Mouse (Mus musculus) liver, adult 2 months (tissue): ENCODE measurements around the gene Msmb. TPM values are rescaled to one million over a fixed set of nuclear protein-coding genes. Genes with fewer than 3 reads are reported as not detected.
A peak's percentile ranks its signal among the peaks of the same experiment; 100 is the strongest.

Experiments
- DNase-seq: peaks from one replicate; pipeline ENCODE4 v3.0.0-alpha.2; 2011; ENCODE audit warnings: low read depth, low spot score; ENCODE audit errors: extremely low read depth
- H3K27ac ChIP-seq: fragments of 200-500 bp; replicated peaks from 2 replicates; pipeline ENCODE4 v1.5.1; 2012; ENCODE audit warnings: low read depth, mild to moderate bottlenecking, control low read depth, inconsistent platforms, low read length; ENCODE audit not compliant: insufficient read depth
- H3K27me3 ChIP-seq: fragments of 200-500 bp; 2 replicates; pipeline ENCODE4 v1.6.1; 2012; ENCODE audit warnings: mild to moderate bottlenecking, moderate library complexity, low read length, inconsistent platforms; ENCODE audit not compliant: control insufficient read depth, insufficient read depth
- H3K36me3 ChIP-seq: fragments of 200-500 bp; 2 replicates; pipeline ENCODE4 v1.6.1; 2012; ENCODE audit warnings: low read length, inconsistent platforms; ENCODE audit not compliant: control insufficient read depth, insufficient read depth
- H3K4me1 ChIP-seq: fragments of 200-500 bp; 2 replicates; pipeline ENCODE4 v1.6.1; 2011; ENCODE audit warnings: low read length; ENCODE audit not compliant: control insufficient read depth, insufficient read depth
- H3K4me3 ChIP-seq: fragments of 200-500 bp; 2 replicates; pipeline ENCODE4 v1.5.1; 2011; ENCODE audit warnings: low read depth, mild to moderate bottlenecking, control low read depth, low read length, moderate library complexity; ENCODE audit not compliant: insufficient read depth
- H3K79me2 ChIP-seq: fragments of 200-500 bp; 2 replicates; pipeline ENCODE4 v1.6.1; 2012; ENCODE audit warnings: inconsistent platforms, mild to moderate bottlenecking, low read length, moderate library complexity; ENCODE audit not compliant: control insufficient read depth, insufficient read depth
- H3K9ac ChIP-seq: fragments of 200-500 bp; 2 replicates; pipeline ENCODE4 v1.6.1; 2012; ENCODE audit warnings: low read depth, mild to moderate bottlenecking, control low read depth, inconsistent platforms, low read length
- CTCF ChIP-seq: fragments of 200-500 bp; IDR thresholded peaks from 2 replicates; pipeline ENCODE4 v1.5.1; 2011; ENCODE audit warnings: low read depth, low read length, control low read depth
- POLR2A ChIP-seq: fragments of 200-500 bp; IDR thresholded peaks from 2 replicates; pipeline ENCODE4 v1.6.1; 2011; ENCODE audit warnings: low read length, control low read depth; ENCODE audit not compliant: insufficient read depth; ENCODE audit errors: extremely low read depth
- WGBS: fragments of 180-500 bp; shearing (Covaris S2); methylation state at CpG from one replicate; pipeline ENCODE4 v1.1.7; 2018; 5-methylcytosine and 5-hydroxymethylcytosine counted together
- polyA plus RNA-seq: library from polyadenylated mRNA; depleted of rRNA; stranded (reverse); fragments of >200 nt; gene quantifications from 2 replicates; pipeline ENCODE4 v1.2.3, GENCODE M21; 2012
- total RNA-seq: library from RNA; depleted of rRNA; stranded (reverse); fragments of >200 nt; gene quantifications from 2 replicates; pipeline ENCODE4 v1.2.3, GENCODE M21; 2014

Msmb gene
- total and polyA plus RNA-seq, 2 experiments: not detected

GRCm38 (mm10) chr14:32160563-32160962 lies 18.7 kb downstream of the Msmb start:
- peaks cover 25% of the 10 kb centered on the region for H3K4me1 ChIP-seq
- 5% methylated on average over 7 of the region's 7 CpGs for WGBS
- no peak for TF ChIP-seq POLR2A
- TF ChIP-seq CTCF: no peak

GRCm38 (mm10) chr14:32161090-32161885 lies 19.5 kb downstream of the Msmb start:
- Histone ChIP-seq H3K4me1 (peaks cover 25% of the 10 kb centered on the region), H3K79me2 (peaks cover 19% of the 10 kb centered on the region; the same call in 1 of the 2 replicates), H3K9ac (peak overlapping the region; percentile 60), H3K27me3 (no peaks in the 10 kb centered on the region), H3K4me3 (peak overlapping the region; percentile 14), H3K27ac (peak overlapping the region; percentile 93), H3K36me3 (no peaks in the 10 kb centered on the region)
- 31% methylated on average over 12 of the region's 12 CpGs for WGBS
- TF ChIP-seq CTCF (no peak), POLR2A (no peak)
- peak; percentile 96 for DNase-seq

More at GRCm38 (mm10) chr14:32160563-32160962, 18.7 kb downstream of the Msmb start:
- DNase-seq: no peak
- H3K27me3 ChIP-seq: no peaks in the 10 kb centered on the region
- peaks cover 18% of the 10 kb centered on the region; the same call in 1 of the 2 replicates for H3K79me2 ChIP-seq
- peak overlapping the region; percentile 87 for H3K4me3 ChIP-seq
- H3K27ac ChIP-seq: peak overlapping the region; percentile 93
- peak overlapping the region; percentile 90 for H3K9ac ChIP-seq
- H3K36me3 ChIP-seq: no peaks in the 10 kb centered on the region

GRCm38 (mm10) chr14:32162231-32162630 lies 20.4 kb downstream of the Msmb start:
- TF ChIP-seq CTCF (no peak), POLR2A (no peak)
- H3K27ac ChIP-seq: peak overlapping the region; percentile 52
- no peak overlapping the region for H3K9ac ChIP-seq
- H3K4me1 ChIP-seq: peaks cover 29% of the 10 kb centered on the region
- peaks cover 27% of the 10 kb centered on the region; the same call in 1 of the 2 replicates for H3K79me2 ChIP-seq
- no peaks in the 10 kb centered on the region for H3K27me3 ChIP-seq
- H3K36me3 ChIP-seq: no peaks in the 10 kb centered on the region
- 49% methylated on average over 5 of the region's 5 CpGs for WGBS
- no peak overlapping the region for H3K4me3 ChIP-seq
- DNase-seq: no peak

GRCm38 (mm10) chr14:32163203-32163888 lies 21.5 kb downstream of the Msmb start:
- peaks cover 37% of the 10 kb centered on the region; the same call in 1 of the 2 replicates for H3K79me2 ChIP-seq
- TF ChIP-seq POLR2A (no peak), CTCF (no peak)
- WGBS: 58% methylated on average over 11 of the region's 11 CpGs
- no peaks in the 10 kb centered on the region for H3K36me3 ChIP-seq
- H3K4me1 ChIP-seq: peaks cover 31% of the 10 kb centered on the region
- no peak overlapping the region for H3K9ac ChIP-seq
- peak overlapping the region; percentile 48 for H3K27ac ChIP-seq
- H3K4me3 ChIP-seq: no peak overlapping the region
- H3K27me3 ChIP-seq: no peaks in the 10 kb centered on the region
- no peak for DNase-seq

- Histone ChIP-seq H3K9ac (peak overlapping the region; percentile 42), H3K4me1 (peaks cover 34% of the 10 kb centered on the region), H3K27me3 (no peaks in the 10 kb centered on the region), H3K79me2 (peaks cover 44% of the 10 kb centered on the region; the same call in 1 of the 2 replicates), H3K27ac (peak overlapping the region; percentile 95), H3K4me3 (peak overlapping the region; percentile 32; the same call in 1 of the 2 replicates), H3K36me3 (no peaks in the 10 kb centered on the region; the same call in none of the 2 replicates)
- DNase-seq: peak; percentile 77
- TF ChIP-seq POLR2A (no peak), CTCF (no peak)
- WGBS: 33% methylated on average over 8 of the region's 8 CpGs
Measured at GRCm38 (mm10) chr14:32164173-32165051, 22.6 kb downstream of the Msmb start.
